ENCODE assay signal across 12 mouse cellular contexts in the genomic region with DNA sequence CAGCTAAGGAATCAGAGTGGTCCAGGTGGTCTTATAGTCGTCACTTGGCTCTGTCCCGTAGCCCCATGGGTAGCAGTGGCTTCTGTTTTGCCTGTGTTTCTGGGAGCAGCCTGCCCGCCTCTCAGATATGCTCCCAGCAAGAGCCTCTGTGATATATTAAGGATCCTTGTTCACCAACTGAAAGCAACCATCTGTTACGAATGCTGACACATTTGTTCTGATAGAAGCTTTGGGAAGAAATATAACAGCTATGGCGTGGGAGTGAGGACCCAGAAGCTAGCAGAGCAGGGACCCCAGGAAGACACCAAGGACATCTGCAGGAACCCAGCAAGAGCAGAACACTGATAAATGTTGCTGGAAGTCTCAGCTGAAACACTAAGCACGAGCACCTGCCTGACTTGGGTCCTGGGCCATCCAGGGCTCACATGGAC.
DNase-seq lines count a peak whose midpoint lies in the region; TF ChIP-seq lines count a peak whose summit lies in the region.
"Had no signal": no experiment of that assay in that cellular context is flagged by ENCODE, and none has a peak within 500 bp of the region (broad histone marks: within the 10 kb centered on the region; RNA-seq: fewer than 3 reads in every experiment).

No protein-coding gene starts in this region.

- H3K4me1 ChIP-seq in cerebellum, adult 2 months (ENCODE audit: control insufficient read depth, insufficient read depth, low read length) = peaks cover 11% of the 10 kb centered on the region; the same call in 1 of the 2 replicates
- H3K4me1 ChIP-seq: heart, embryonic 13.5 days; midbrain, embryonic 15.5 days had no signal

- no peak overlapping the region for H3K4me3 ChIP-seq in cerebellum, adult 2 months (replicated peaks; ENCODE audit: insufficient read depth, low read depth, low read length)
- H3K4me3 ChIP-seq: heart, embryonic 13.5 days; midbrain, embryonic 15.5 days had no signal

- WGBS in cerebellum, adult 2 months = 14% methylated on average over 6 of the region's 6 CpGs

- DNase-seq in brain, embryonic 14.5 days (ENCODE audit: low read depth) = peak; percentile 20
- DNase-seq in cerebellum, adult 2 months = peak; percentile 32 to 52
- peak; percentile 52 to 61 for DNase-seq in frontal cortex, postnatal 36 days (ENCODE audit: low spot score in 2 of 2)
- DNase-seq in left cerebral cortex, adult 8-10 months (ENCODE audit: low spot score in 2 of 2) = peak; percentile 15 to 50
- no peak for DNase-seq in urinary bladder, postnatal 25 days (ENCODE audit: low spot score)
- no peak for DNase-seq in embryo, embryonic 11 days
- no peak for DNase-seq in adrenal gland, postnatal 14 days
- DNase-seq: lung, postnatal 36 days; thymus, adult 18-20 months had no signal

- TF ChIP-seq CTCF in brain, embryonic 14.5 days (IDR thresholded peaks at IDR 0.05; ENCODE audit: borderline replicate concordance, extremely low read depth, insufficient read depth, insufficient read length) = no peak
- TF ChIP-seq CTCF in cerebellum, adult 2 months (IDR thresholded peaks at IDR 0.05; ENCODE audit: borderline replicate concordance, insufficient read depth, low read depth, low read length) = no peak

- no peaks in the 10 kb centered on the region for H3K27me3 ChIP-seq in cerebellum, adult 2 months (ENCODE audit: control insufficient read depth, insufficient read depth, low read length)
- H3K27me3 ChIP-seq: midbrain, embryonic 15.5 days had no signal

- TF ChIP-seq POLR2A in brain, embryonic 14.5 days (IDR thresholded peaks at IDR 0.05; ENCODE audit: borderline replicate concordance, extremely low read depth, insufficient read depth, insufficient read length, poor library complexity, severe bottlenecking) = no peak
- TF ChIP-seq POLR2A in cerebellum, adult 2 months (IDR thresholded peaks at IDR 0.05; ENCODE audit: borderline replicate concordance, insufficient read depth, low read length) = no peak

- peak overlapping the region; percentile 8; the same call in 1 of the 2 replicates for H3K27ac ChIP-seq in cerebellum, adult 2 months (ENCODE audit: insufficient read depth, low read length)
- H3K27ac ChIP-seq: heart, embryonic 13.5 days; hindbrain, embryonic 14.5 days; midbrain, embryonic 15.5 days had no signal

Comparison
In these comparisons a context has a peak if more than half of its experiments do, and no peak if none do; other contexts are left out.
1. DNase-seq: peak in brain, embryonic 14.5 days (single experiment), cerebellum, adult 2 months (2 of 2), frontal cortex, postnatal 36 days (2 of 2) and left cerebral cortex, adult 8-10 months (2 of 2); none in urinary bladder, postnatal 25 days (single experiment), embryo, embryonic 11 days (single experiment) and adrenal gland, postnatal 14 days (single experiment).